In genomic region chr8:46859164-46859846, GRCm38 (mm10) we compare ENCODE assay signal across 9 mouse cellular contexts.
DNase-seq lines count a peak whose midpoint lies in the region; ATAC-seq and TF ChIP-seq lines count a peak whose summit lies in the region.
"Had no signal": no experiment of that assay in that cellular context is flagged by ENCODE, and none has a peak within 500 bp of the region (broad histone marks: within the 10 kb centered on the region; RNA-seq: fewer than 3 reads in every experiment).

No protein-coding gene starts in this region.

- no peaks in the 10 kb centered on the region for H3K9me3 ChIP-seq in lung, embryonic 14.5 days (ENCODE audit: low read depth, low read length)
- H3K9me3 ChIP-seq in embryonic facial prominence, embryonic 11.5 days (replicated peaks; ENCODE audit: control insufficient read depth, low read length), result no peaks in the 10 kb centered on the region
- peaks cover 5% of the 10 kb centered on the region for H3K9me3 ChIP-seq in lung, embryonic 16.5 days (ENCODE audit: control insufficient read depth, low read length)
- no peaks in the 10 kb centered on the region for H3K9me3 ChIP-seq in stomach, postnatal 0 days (ENCODE audit: control insufficient read depth, low read length)
- no peaks in the 10 kb centered on the region for H3K9me3 ChIP-seq in forebrain, embryonic 12.5 days
- H3K9me3 ChIP-seq: midbrain, embryonic 12.5 days had no signal

- no peaks in the 10 kb centered on the region for H3K4me1 ChIP-seq in lung, embryonic 14.5 days (ENCODE audit: insufficient read depth)
- H3K4me1 ChIP-seq in embryonic facial prominence, embryonic 11.5 days (ENCODE audit: control insufficient read depth, insufficient read depth, low read length), result no peaks in the 10 kb centered on the region; the same call in 1 of the 2 replicates
- H3K4me1 ChIP-seq in lung, embryonic 16.5 days (replicated peaks; ENCODE audit: control insufficient read depth, insufficient read depth, low read length), result peaks cover 4% of the 10 kb centered on the region
- no peaks in the 10 kb centered on the region for H3K4me1 ChIP-seq in stomach, postnatal 0 days (replicated peaks; ENCODE audit: control insufficient read depth, insufficient read depth)
- H3K4me1 ChIP-seq in forebrain, embryonic 12.5 days, result peaks cover 4% of the 10 kb centered on the region; the same call in 1 of the 2 replicates

- H3K9ac ChIP-seq in lung, embryonic 14.5 days, result no peak overlapping the region
- no peak overlapping the region for H3K9ac ChIP-seq in embryonic facial prominence, embryonic 11.5 days (replicated peaks; ENCODE audit: low read length)
- H3K9ac ChIP-seq in lung, embryonic 16.5 days (ENCODE audit: low read length), result no peak overlapping the region
- H3K9ac ChIP-seq in stomach, postnatal 0 days (ENCODE audit: low read length), result no peak overlapping the region
- H3K9ac ChIP-seq in forebrain, embryonic 12.5 days, result no peak overlapping the region
- H3K9ac ChIP-seq: midbrain, embryonic 12.5 days had no signal

- peak; percentile 58 for DNase-seq in lung, embryonic 14.5 days
- no peak for DNase-seq in lung, postnatal 14 days
- peak; percentile 40 for DNase-seq in embryonic facial prominence, embryonic 11.5 days (ENCODE audit: low spot score)
- no peak for DNase-seq in stomach, postnatal 0 days (ENCODE audit: low spot score)
- no peak for DNase-seq in cerebellum, adult 11-12 months
- DNase-seq: kidney, postnatal 25 days had no signal

- 38% methylated on average over 7 of the region's 7 CpGs for WGBS in lung, embryonic 14.5 days
- 52% methylated on average over 7 of the region's 7 CpGs for WGBS in embryonic facial prominence, embryonic 11.5 days
- WGBS in lung, embryonic 16.5 days, result 28% methylated on average over 7 of the region's 7 CpGs
- 31% methylated on average over 7 of the region's 7 CpGs for WGBS in stomach, postnatal 0 days
- 34% methylated on average over 7 of the region's 7 CpGs for WGBS in forebrain, embryonic 12.5 days

- H3K4me2 ChIP-seq in lung, embryonic 14.5 days, result no peak overlapping the region
- H3K4me2 ChIP-seq in embryonic facial prominence, embryonic 11.5 days (ENCODE audit: low read depth, low read length), result no peak overlapping the region
- no peak overlapping the region for H3K4me2 ChIP-seq in lung, embryonic 16.5 days (ENCODE audit: low read depth, low read length)
- H3K4me2 ChIP-seq in stomach, postnatal 0 days (replicated peaks; ENCODE audit: low read depth), result no peak overlapping the region
- H3K4me2 ChIP-seq in forebrain, embryonic 12.5 days, result no peak overlapping the region
- H3K4me2 ChIP-seq: midbrain, embryonic 12.5 days had no signal

- TF ChIP-seq EP300 in stomach, postnatal 0 days (optimal IDR thresholded peaks at IDR 0.05), result no peak

- no peak overlapping the region for H3K4me3 ChIP-seq in lung, embryonic 14.5 days (ENCODE audit: low read depth, low read length)
- H3K4me3 ChIP-seq in embryonic facial prominence, embryonic 11.5 days (ENCODE audit: low read depth, low read length), result no peak overlapping the region
- H3K4me3 ChIP-seq in lung, embryonic 16.5 days (ENCODE audit: low read length), result no peak overlapping the region
- no peak overlapping the region for H3K4me3 ChIP-seq in stomach, postnatal 0 days (ENCODE audit: low read depth, low read length)
- H3K4me3 ChIP-seq in forebrain, embryonic 12.5 days (replicated peaks), result no peak overlapping the region
- H3K4me3 ChIP-seq: midbrain, embryonic 12.5 days had no signal

- ATAC-seq in lung, embryonic 14.5 days (ENCODE audit: insufficient read depth), result 0 out of 2 replicates have a peak, but pooled peaks have one; percentile 8
- no peak for ATAC-seq in embryonic facial prominence, embryonic 11.5 days (replicated peaks; ENCODE audit: insufficient number of reproducible peaks, low FRiP score, low TSS enrichment, low read depth)
- ATAC-seq in lung, embryonic 16.5 days (ENCODE audit: low read depth), result peak; percentile 26; the same call in 1 of the 2 replicates
- ATAC-seq in stomach, postnatal 0 days (ENCODE audit: low FRiP score, low TSS enrichment), result no peak
- ATAC-seq in forebrain, embryonic 12.5 days (ENCODE audit: low FRiP score), result no peak

- no peak for TF ChIP-seq CTCF in lung, embryonic 14.5 days (IDR thresholded peaks at IDR 0.05; ENCODE audit: low read depth)
- no peak for TF ChIP-seq CTCF in stomach, postnatal 0 days (IDR thresholded peaks at IDR 0.05; ENCODE audit: low read depth)

- no peaks in the 10 kb centered on the region for H3K36me3 ChIP-seq in lung, embryonic 14.5 days (ENCODE audit: insufficient read depth)
- no peaks in the 10 kb centered on the region for H3K36me3 ChIP-seq in embryonic facial prominence, embryonic 11.5 days (replicated peaks; ENCODE audit: control insufficient read depth, insufficient read depth, low read depth, low read length)
- no peaks in the 10 kb centered on the region for H3K36me3 ChIP-seq in lung, embryonic 16.5 days (ENCODE audit: control insufficient read depth, insufficient read depth, low read length)
- H3K36me3 ChIP-seq in stomach, postnatal 0 days (ENCODE audit: control insufficient read depth, insufficient read depth, low read length), result no peaks in the 10 kb centered on the region
- no peaks in the 10 kb centered on the region for H3K36me3 ChIP-seq in forebrain, embryonic 12.5 days (replicated peaks)
- H3K36me3 ChIP-seq: midbrain, embryonic 12.5 days had no signal

- peak overlapping the region; percentile 59 for H3K27ac ChIP-seq in lung, embryonic 14.5 days (ENCODE audit: low read depth)
- H3K27ac ChIP-seq in embryonic facial prominence, embryonic 11.5 days (replicated peaks; ENCODE audit: low read depth, low read length), result no peak overlapping the region
- 0 out of 2 replicates have a peak overlapping the region, but pooled peaks have one; percentile 51 for H3K27ac ChIP-seq in lung, embryonic 16.5 days (ENCODE audit: low read length)
- H3K27ac ChIP-seq in stomach, postnatal 0 days (replicated peaks), result peak overlapping the region; percentile 45; the same call in 1 of the 2 replicates
- no peak overlapping the region for H3K27ac ChIP-seq in forebrain, embryonic 12.5 days
- H3K27ac ChIP-seq: midbrain, embryonic 12.5 days had no signal

- no peaks in the 10 kb centered on the region for H3K27me3 ChIP-seq in lung, embryonic 14.5 days (ENCODE audit: insufficient read depth, low read length)
- no peaks in the 10 kb centered on the region for H3K27me3 ChIP-seq in embryonic facial prominence, embryonic 11.5 days (ENCODE audit: control insufficient read depth, insufficient read depth, low read length)
- no peaks in the 10 kb centered on the region for H3K27me3 ChIP-seq in lung, embryonic 16.5 days (ENCODE audit: control insufficient read depth, insufficient read depth, low read depth, low read length)
- no peaks in the 10 kb centered on the region for H3K27me3 ChIP-seq in stomach, postnatal 0 days (ENCODE audit: control insufficient read depth, insufficient read depth, low read length)
- H3K27me3 ChIP-seq in forebrain, embryonic 12.5 days, result no peaks in the 10 kb centered on the region
- H3K27me3 ChIP-seq: midbrain, embryonic 12.5 days had no signal

Comparison
In these comparisons a context has a peak if more than half of its experiments do, and no peak if none do; other contexts are left out.
1. DNase-seq: peak in lung, embryonic 14.5 days (single experiment) and embryonic facial prominence, embryonic 11.5 days (single experiment); none in lung, postnatal 14 days (single experiment), stomach, postnatal 0 days (single experiment) and cerebellum, adult 11-12 months (single experiment).
2. ATAC-seq: peak in lung, embryonic 14.5 days (single experiment) and lung, embryonic 16.5 days (single experiment); none in embryonic facial prominence, embryonic 11.5 days (single experiment), stomach, postnatal 0 days (single experiment) and forebrain, embryonic 12.5 days (single experiment).
3. H3K27ac ChIP-seq: peak in lung, embryonic 14.5 days (single experiment), lung, embryonic 16.5 days (single experiment) and stomach, postnatal 0 days (single experiment); none in embryonic facial prominence, embryonic 11.5 days (single experiment) and forebrain, embryonic 12.5 days (single experiment).